Mouse (Mus musculus) heart, postnatal 14 days (tissue): ENCODE results near the gene Agap1. TPM values are rescaled to one million over a fixed set of nuclear protein-coding genes. Genes with fewer than 3 reads are reported as not detected.

Experiments
- DNase-seq, 2 experiments: peaks; one replicate each; pipeline ENCODE4 v3.0.0; 2021 to 2022
- intact Hi-C: fragments of 180-260 bp; cut with DNase I; formaldehyde crosslinking; loops from one replicate; pipeline ENCODE4 v1.15.1; 2025
- total RNA-seq, 2 experiments: library from RNA; stranded (reverse); gene quantifications; 2 replicates each; pipeline ENCODE4 v1.2.3; 2021

The Agap1 gene
- total RNA-seq, 2 experiments from 2014 or later = 47.7 to 49.8 TPM

- no peak for DNase-seq
- intact Hi-C loops = no loop called here
Measured at GRCm38 (mm10) chr1:89775750-89776149, 321.1 kb downstream of the Agap1 start.

GRCm38 (mm10) chr1:89780675-89781074 is 326.1 kb downstream of the Agap1 start:
- intact Hi-C loops = no loop called here
- no peak for DNase-seq

GRCm38 (mm10) chr1:89781861-89782260 is 327.3 kb downstream of the Agap1 start:
- intact Hi-C loops = no loop called here
- DNase-seq = peak; percentile 20 to 40

GRCm38 (mm10) chr1:89786793-89787192 is 332.2 kb downstream of the Agap1 start:
- DNase-seq = no peak
- intact Hi-C loops = no loop called here

GRCm38 (mm10) chr1:89798724-89799123 is 344.1 kb downstream of the Agap1 start:
- no peak for DNase-seq
- intact Hi-C loops = no loop called here

- DNase-seq = no peak
- intact Hi-C loops = no loop called here
Measured at GRCm38 (mm10) chr1:89801506-89801905, 346.9 kb downstream of the Agap1 start.

- intact Hi-C loops = no loop called here
- no peak for DNase-seq
Measured at GRCm38 (mm10) chr1:89804981-89805380, 350.4 kb downstream of the Agap1 start.

- intact Hi-C loops = no loop called here
- no peak for DNase-seq
Measured at GRCm38 (mm10) chr1:89812816-89813215, 358.2 kb downstream of the Agap1 start.

- no peak for DNase-seq
- intact Hi-C loops = no loop called here
Measured at GRCm38 (mm10) chr1:89816487-89817206, 362.0 kb downstream of the Agap1 start.

- DNase-seq = no peak
- intact Hi-C loops = no loop called here
Measured at GRCm38 (mm10) chr1:89821822-89822221, 367.2 kb downstream of the Agap1 start.

- intact Hi-C loops = no loop called here
- DNase-seq = no peak
Measured at GRCm38 (mm10) chr1:89822431-89822830, 367.8 kb downstream of the Agap1 start.

GRCm38 (mm10) chr1:89823036-89823435 is 368.4 kb downstream of the Agap1 start:
- intact Hi-C loops = no loop called here

GRCm38 (mm10) chr1:89827051-89827450 is 372.4 kb downstream of the Agap1 start:
- intact Hi-C loops = no loop called here
- no peak for DNase-seq

More at GRCm38 (mm10) chr1:89823036-89823435, 368.4 kb downstream of the Agap1 start:
- no peak for DNase-seq

- no peak for DNase-seq
- intact Hi-C loops = no loop called here
Measured at GRCm38 (mm10) chr1:89831095-89831494, 376.5 kb downstream of the Agap1 start.

- intact Hi-C loops = no loop called here
Measured at GRCm38 (mm10) chr1:89844064-89844463, 389.5 kb downstream of the Agap1 start.

GRCm38 (mm10) chr1:89845487-89845886 is 390.9 kb downstream of the Agap1 start:
- intact Hi-C loops = no loop called here
- no peak for DNase-seq

More at GRCm38 (mm10) chr1:89844064-89844463, 389.5 kb downstream of the Agap1 start:
- DNase-seq = no peak

GRCm38 (mm10) chr1:89846148-89846547 is 391.5 kb downstream of the Agap1 start:
- intact Hi-C loops = no loop called here
- DNase-seq = peak; percentile 12 to 16

- intact Hi-C loops = no loop called here
- DNase-seq = no peak
Measured at GRCm38 (mm10) chr1:89848356-89849039, 393.9 kb downstream of the Agap1 start.

- DNase-seq = no peak
- intact Hi-C loops = no loop called here
Measured at GRCm38 (mm10) chr1:89849151-89849860, 394.7 kb downstream of the Agap1 start.

GRCm38 (mm10) chr1:89849861-89850230 is 395.2 kb downstream of the Agap1 start:
- DNase-seq = no peak
- intact Hi-C loops = no loop called here

GRCm38 (mm10) chr1:89850681-89851414 is 396.2 kb downstream of the Agap1 start:
- no peak for DNase-seq
- intact Hi-C loops = no loop called here
